Mouse (Mus musculus) heart, adult 11 months (tissue): ENCODE results near the gene Rab44.
"Not testable (repeated sequence)": the region's sequence is repeated elsewhere in the genome, so short reads cannot be mapped to it uniquely, and the experiment has no call there.

Source experiments
- DNase-seq: peaks from one replicate; pipeline ENCODE4 v3.0.0; 2022

Rab44 gene

DNA sequence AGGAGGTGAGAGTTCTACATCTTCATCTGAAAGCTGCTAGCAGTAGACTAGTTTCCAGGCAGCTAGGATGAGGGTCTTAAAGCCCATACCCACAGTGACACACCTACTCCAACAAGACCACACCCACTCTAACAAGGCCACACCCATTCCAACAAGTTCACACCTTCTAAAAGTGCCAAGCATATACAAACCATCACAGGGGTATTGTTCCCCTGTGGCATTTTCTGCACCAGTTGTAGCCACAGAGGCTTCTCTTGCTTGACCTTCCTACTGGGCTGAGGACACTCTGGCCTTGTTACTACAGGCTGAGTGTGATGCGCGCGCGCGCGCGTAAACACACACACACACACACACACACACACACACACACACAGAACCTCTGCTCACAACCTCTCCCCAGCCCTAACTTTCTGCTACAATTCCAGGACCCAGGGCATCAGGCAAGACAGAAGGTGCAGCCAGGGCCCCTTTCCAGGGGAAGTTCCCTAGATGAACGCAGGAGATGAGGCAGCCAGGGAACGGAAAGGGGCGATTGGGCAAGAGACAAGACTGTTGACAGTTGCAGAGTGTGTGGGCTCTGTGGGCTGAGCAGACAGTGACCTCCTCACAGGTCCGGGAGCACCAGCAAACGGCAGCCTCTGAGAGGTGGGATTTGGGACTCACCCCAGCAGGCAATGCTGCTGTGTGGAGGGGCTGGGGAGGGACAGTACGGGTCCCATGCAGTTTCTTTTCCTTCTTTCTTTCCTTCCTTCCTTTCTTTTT is at the start of gene Rab44:
Gene Rab44 (plus strand): TSS at position 555 of the 762 bp plus-strand sequence.
- DNase-seq = peak; percentile 88

DNA sequence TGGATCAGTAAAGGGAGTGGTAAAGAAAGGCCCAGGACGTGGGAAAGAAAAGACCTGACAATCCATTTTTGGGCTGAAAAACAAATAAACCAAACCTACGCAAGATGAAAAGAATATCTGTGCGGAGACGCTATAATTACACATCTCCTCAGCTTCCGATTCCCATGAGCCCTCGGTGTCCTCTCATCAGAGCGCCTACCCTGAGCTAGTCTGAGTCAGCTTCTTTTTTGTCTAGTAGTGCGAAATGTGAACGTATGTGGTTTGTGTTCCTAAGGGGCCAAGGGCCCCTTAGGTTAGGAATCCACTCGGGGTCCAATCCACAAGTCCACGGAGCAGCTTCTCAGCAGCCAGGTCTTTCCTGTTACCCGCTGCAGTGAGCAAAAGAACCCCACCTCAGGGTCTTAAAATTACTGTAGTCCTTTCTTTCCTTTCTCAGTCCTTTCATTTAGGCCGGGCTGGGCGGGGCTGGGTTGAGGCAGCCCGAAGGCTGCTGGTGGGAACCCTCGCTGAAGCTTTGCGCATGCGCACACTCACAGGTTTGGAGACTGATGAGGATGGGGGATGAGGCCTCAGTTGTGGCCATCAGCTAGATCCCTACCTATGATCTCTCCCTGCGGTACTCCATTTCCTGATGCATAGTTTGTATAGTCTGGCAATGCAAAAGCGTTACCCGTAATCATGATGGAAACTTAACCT is 48.6 kb upstream of the Rab44 start:
- DNase-seq = peak; percentile 74

- DNase-seq = peak; percentile 44
These were observed 48.0 kb upstream of the Rab44 start for GRCm38 (mm10) chr17:29065971-29066370.

DNA sequence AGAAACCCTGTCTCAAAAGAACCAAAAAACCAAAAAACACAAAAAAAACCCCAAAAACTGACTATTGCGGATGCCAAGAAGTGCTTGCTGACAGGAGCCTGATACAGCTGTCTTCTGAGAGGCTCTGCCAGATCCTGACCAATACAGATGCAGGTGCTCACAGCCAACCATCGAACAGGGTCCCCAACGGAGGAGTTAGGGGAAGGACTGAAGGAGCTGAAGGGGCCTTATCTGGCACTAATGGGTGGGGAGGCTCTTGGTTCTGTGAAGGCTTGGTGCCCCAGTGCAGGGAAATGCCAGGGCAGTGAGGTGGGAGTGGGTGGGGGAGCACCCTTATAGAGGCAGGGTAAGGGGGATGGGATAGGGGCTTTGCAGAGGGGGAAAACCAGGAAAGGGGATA is 46.5 kb upstream of the Rab44 start:
- not testable (repeated sequence) for DNase-seq

GRCm38 (mm10) chr17:29067847-29068246 is 46.1 kb upstream of the Rab44 start:
- DNase-seq = no peak

GRCm38 (mm10) chr17:29069063-29069462 is 44.9 kb upstream of the Rab44 start:
- DNase-seq = no peak

DNA sequence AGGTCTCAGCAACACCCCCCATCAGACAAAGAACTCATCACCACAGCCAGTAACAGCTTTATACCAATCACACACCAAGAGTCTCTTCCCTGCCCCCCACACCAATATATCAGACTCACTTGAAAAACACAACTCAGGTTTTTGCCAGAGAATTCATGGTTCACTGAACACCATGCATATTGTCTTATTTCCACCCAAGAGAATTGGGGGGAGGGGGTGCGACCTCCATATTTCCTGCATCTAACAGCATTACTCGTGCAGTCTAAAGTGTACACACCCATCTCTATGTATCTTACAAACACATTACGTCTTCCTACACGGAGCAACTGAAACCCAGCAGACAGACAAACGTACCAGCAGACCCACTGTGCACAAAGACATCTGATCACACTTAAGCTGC is 42.1 kb upstream of the Rab44 start:
- no peak for DNase-seq

DNA sequence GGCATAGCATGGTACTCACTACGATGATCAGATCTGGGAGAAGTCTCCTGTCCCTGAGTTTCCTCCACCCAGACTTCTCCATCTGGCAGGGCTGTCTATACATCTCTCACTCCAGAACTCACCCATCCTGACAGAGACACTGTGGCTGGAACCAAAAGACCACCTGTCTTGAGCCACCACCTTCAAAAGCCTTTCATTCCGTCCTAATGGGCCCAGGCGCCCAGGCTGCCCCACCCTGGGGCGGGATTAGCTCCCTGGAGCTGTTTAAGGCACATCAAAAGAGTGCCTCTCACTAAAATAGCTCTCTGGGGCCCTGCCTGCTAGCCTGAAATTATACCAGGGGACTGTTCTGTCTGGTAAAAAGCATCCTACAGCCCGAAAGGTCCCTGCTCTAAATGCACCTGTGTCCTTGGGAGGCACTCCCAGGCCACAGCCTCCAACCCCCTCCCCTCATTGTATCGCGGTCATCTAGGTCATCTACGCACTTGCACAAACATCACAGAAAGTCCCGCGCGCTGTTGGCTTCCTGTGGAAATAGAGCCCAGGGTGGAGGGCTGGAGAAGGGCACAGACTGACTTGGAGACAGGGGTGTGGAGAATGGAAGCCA is 41.1 kb upstream of the Rab44 start:
- DNase-seq = no peak

GRCm38 (mm10) chr17:29073313-29073712 is 40.6 kb upstream of the Rab44 start:
- no peak for DNase-seq

DNA sequence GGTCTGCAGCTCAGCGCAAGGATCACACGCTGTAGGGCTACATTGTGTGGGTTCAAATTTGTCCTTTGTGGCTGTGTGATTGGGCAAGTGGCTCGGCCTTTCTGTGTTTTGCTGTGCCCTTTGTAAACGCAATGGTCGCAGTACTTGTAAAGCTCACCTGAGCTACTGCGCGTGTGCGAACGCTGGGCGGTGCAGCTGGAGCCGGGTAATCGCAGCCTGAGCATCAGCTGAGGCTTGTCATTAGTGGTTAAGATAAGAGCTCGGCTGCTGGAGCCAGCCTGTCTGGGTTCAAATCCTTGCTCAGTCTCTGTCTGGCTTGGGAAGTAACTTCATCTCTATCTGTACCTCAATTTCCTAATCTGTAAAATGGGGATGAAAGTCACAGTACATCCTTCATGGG is 39.9 kb upstream of the Rab44 start:
- no peak for DNase-seq

GRCm38 (mm10) chr17:29076235-29076634 is 37.7 kb upstream of the Rab44 start:
- no peak for DNase-seq

DNA sequence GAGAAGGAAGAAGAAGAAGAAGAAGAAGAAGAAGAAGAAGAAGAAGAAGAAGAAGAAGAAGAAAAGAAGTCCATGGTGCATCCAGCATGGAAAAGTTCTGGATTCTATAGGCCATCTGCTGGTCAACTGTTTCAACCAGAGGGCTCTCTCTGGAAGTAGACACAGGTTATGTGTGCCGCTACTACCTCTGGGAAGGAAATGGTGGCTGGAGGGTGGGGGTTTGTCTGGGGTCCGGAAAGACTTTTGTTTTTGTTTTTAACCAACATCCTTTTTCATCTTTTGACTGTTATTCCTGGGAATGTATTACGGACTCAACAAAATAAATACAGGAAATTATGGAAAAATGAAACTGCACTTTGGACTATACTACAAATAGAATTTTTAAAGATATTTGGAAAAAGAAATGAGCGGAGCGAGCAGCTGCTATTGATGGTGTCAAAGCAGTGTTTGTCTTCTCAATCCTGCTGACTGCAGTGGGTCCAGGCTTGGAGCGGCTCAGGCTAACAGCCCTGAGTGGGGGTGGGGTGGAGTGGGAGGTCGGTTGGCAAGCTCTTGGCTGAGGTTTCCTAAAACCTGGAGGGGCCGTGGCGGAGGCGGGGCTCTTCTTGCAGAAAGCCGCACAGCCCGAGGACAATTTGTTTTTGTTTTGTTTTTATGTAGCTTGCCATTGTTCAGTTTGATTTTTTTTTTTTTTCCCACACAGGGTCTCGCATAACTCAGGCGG is 36.0 kb upstream of the Rab44 start:
- peak; percentile 93 for DNase-seq

DNA sequence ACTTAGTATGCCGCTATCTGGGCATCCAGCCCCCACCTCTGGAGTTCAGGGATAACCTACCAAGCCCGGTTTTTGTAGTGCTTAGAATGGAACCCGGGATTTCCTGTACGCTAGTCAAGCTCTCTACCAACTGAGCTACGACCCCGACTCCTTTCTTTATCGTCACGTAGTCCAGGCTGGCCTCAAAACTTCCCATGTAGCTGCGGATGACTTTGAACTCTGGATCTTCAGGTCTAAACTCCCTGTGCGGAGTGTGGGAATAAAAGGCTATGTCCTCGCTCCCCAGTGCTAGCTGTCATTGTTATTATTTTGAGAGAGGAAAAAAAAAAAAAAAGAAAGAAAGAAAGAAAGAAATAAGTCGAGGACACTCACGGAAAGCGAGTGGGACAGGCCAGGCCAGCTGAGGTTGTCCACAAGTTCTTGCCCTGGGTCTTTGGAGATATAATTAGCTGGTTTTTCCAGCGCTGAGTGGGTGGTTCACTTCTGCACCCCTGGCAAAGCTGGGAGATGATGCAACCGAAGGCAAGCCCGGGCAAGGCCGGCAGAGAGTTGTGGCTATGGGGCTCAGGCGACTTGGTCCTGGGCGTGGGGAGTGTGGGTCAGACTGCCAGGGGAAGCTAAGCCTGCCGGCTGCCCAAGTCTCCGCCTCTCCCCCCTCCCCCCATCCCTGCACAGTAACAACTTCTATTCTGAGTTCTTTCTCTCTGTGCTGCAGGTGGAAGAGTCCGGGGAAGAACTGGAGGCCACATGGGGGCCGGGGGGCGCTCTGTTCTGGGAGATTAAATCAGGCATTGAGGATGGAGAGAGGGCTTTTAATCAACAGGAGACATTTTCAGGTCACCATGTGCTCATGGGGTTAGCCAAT is 35.2 kb upstream of the Rab44 start:
- peak; percentile 99 for DNase-seq

- DNase-seq = peak; percentile 93
These were observed 33.0 kb upstream of the Rab44 start for GRCm38 (mm10) chr17:29080758-29081617.

DNA sequence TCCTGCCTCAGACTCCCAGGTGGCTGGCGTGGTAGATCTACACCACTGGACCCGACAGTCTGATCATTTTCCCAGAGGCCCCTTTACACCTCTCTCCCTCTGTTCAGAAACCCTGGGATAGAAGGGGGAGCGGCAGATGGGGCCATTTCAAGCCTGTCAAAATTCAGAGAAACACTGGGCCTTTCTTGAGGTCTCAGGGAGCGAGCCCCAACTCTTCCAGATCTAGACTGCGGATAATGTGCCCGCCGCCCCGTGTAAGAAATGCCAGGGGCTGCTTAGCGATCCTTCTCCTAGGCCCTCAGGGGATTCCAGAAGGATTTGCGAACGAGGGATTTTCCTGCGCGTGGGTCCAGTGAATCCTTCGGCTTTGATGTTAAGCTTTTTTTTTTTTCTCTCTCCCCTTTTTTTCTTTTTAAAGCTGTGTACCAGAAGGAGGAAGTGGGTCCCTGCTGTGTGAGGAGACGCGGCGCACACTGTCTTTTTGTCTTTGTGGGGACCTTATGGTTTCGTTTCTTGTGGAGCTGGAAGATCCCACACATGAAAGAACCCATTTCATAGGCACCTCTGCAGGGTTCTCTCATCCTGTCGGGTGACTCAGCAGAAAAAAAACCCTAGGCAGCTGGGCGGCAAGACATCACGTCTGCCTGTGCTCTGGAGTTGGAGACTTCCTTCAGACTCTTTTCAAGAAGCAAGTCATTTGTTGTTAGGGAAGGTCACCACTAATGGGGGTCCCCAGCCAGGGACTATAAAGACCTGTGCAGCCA is 32.1 kb upstream of the Rab44 start:
- peak; percentile 91 for DNase-seq

DNA sequence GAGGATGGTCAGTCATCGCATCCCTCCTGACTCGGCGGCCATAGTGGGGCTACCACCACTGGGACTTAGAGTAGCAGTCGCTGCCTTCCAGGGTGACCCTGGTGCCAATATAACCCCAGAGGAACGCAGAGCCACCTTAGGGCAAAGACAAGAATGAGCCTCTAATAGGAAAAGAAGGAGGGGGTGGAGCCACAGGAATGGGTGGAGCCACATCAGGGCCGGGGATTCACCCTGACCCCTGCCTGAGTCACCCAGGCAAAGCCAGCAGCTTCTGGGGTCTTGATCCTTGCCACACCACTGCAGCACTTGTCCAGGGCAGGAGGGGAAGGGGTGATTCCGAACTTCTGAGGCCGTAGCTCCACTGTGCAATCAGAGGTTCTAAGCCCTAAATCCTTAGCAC is 30.4 kb upstream of the Rab44 start:
- DNase-seq = peak; percentile 86

GRCm38 (mm10) chr17:29084656-29085055 is 29.3 kb upstream of the Rab44 start:
- peak; percentile 77 for DNase-seq

- peak; percentile 89 for DNase-seq
These were observed 28.7 kb upstream of the Rab44 start for GRCm38 (mm10) chr17:29085266-29085665.

- peak; percentile 48 for DNase-seq
These were observed 27.0 kb upstream of the Rab44 start for GRCm38 (mm10) chr17:29086916-29087315.

DNA sequence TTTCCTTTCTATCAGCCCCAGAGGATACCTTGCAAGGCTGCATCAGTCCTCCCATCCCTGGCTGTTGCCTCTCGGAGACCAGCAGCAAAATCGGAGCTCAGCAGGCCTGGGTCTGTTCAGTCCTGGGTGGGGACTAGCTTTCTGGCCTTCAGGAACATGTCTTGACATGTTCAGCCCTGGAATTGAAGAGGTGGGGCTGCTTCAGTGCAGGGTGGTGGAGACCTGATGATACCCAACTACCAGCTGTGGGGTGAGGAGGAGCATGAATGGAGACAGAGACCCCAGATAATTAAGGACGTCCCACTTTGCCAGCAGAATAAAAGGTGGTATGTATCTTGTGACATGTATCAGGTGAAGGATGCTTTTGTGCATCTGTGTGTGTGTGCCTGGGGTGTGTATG is 23.2 kb upstream of the Rab44 start, which contains the start of gene Cdkn1a:
Gene Cdkn1a (plus strand): TSS at position 201 of the 400 bp plus-strand sequence.
- DNase-seq = peak; percentile 89
